Mouse (Mus musculus) left cerebral cortex, postnatal 4 days (tissue): ENCODE measurements at regions not wholly inside any gene's neighbourhood (a gene's known extent, or its start where the extent isn't known, plus 50 kb on each side); places are given as distances from the start of the nearest gene placed in this dataset.
A peak's percentile ranks its signal among the peaks of the same experiment; 100 is the strongest.

ENCODE experiments used
- DNase-seq: peaks from one replicate; pipeline ENCODE4 v3.0.0-alpha.2; 2022
- intact Hi-C: fragments of 180-260 bp; cut with DNase I; formaldehyde crosslinking; loops from one replicate; pipeline ENCODE4 v1.15.1; 2025

- intact Hi-C loops = loop anchor here (5.0 kb wide), 1 partner anchor 39 kb away; no protein-coding TSS in a partner anchor
Observed at GRCm38 (mm10) chr14:67181586-67181985, 1172.6 kb upstream of the Gulo start.

GRCm38 (mm10) chr14:67179549-67179948, 1170.5 kb upstream of the Gulo start:
- intact Hi-C loops = no loop called here
- peak; percentile 17 for DNase-seq

More at GRCm38 (mm10) chr14:67181586-67181985, 1172.6 kb upstream of the Gulo start:
- DNase-seq = no peak

GRCm38 (mm10) chr14:67178329-67179039, 1169.5 kb upstream of the Gulo start:
- intact Hi-C loops = no loop called here
- DNase-seq = no peak

GRCm38 (mm10) chr14:67176672-67177071, 1167.7 kb upstream of the Gulo start:
- DNase-seq = no peak
- intact Hi-C loops = no loop called here

- intact Hi-C loops = no loop called here
- DNase-seq = no peak
Observed at GRCm38 (mm10) chr14:67176100-67176499, 1167.1 kb upstream of the Gulo start.

GRCm38 (mm10) chr14:67174929-67175328, 1165.9 kb upstream of the Gulo start:
- intact Hi-C loops = no loop called here
- no peak for DNase-seq

- intact Hi-C loops = no loop called here
- no peak for DNase-seq
Observed at GRCm38 (mm10) chr14:67170801-67171200, 1161.8 kb upstream of the Gulo start.

GRCm38 (mm10) chr14:67170248-67170647, 1161.2 kb upstream of the Gulo start:
- intact Hi-C loops = no loop called here

GRCm38 (mm10) chr14:67169201-67169600, 1160.2 kb upstream of the Gulo start:
- intact Hi-C loops = no loop called here
- DNase-seq = no peak

More at GRCm38 (mm10) chr14:67170248-67170647, 1161.2 kb upstream of the Gulo start:
- DNase-seq = no peak

GRCm38 (mm10) chr14:67159996-67160395, 1151.0 kb upstream of the Gulo start:
- no peak for DNase-seq
- intact Hi-C loops = no loop called here

- no peak for DNase-seq
- intact Hi-C loops = no loop called here
Observed at GRCm38 (mm10) chr14:67158867-67159266, 1149.9 kb upstream of the Gulo start.

GRCm38 (mm10) chr14:67156366-67156765, 1147.4 kb upstream of the Gulo start:
- peak; percentile 37 for DNase-seq
- intact Hi-C loops = no loop called here

- DNase-seq = no peak
- intact Hi-C loops = no loop called here
Observed at GRCm38 (mm10) chr14:67153621-67154020, 1144.6 kb upstream of the Gulo start.

GRCm38 (mm10) chr14:67149961-67150471, 1141.0 kb upstream of the Gulo start:
- no peak for DNase-seq

GRCm38 (mm10) chr14:67149091-67149490, 1140.1 kb upstream of the Gulo start:
- DNase-seq = no peak
- intact Hi-C loops = no loop called here

More at GRCm38 (mm10) chr14:67149961-67150471, 1141.0 kb upstream of the Gulo start:
- intact Hi-C loops = no loop called here

- DNase-seq = no peak
- intact Hi-C loops = no loop called here
Observed at GRCm38 (mm10) chr14:67146602-67147001, 1137.6 kb upstream of the Gulo start.

GRCm38 (mm10) chr14:67145046-67145445, 1136.0 kb upstream of the Gulo start:
- no peak for DNase-seq
- intact Hi-C loops = no loop called here

- DNase-seq = no peak
- intact Hi-C loops = loop anchor here (5.0 kb wide), 1 partner anchor 38 kb away; no protein-coding TSS in a partner anchor
Observed at GRCm38 (mm10) chr14:67144461-67144985, 1135.5 kb upstream of the Gulo start.

- intact Hi-C loops = loop anchor here (5.0 kb wide), 1 partner anchor 38 kb away; no protein-coding TSS in a partner anchor
Observed at GRCm38 (mm10) chr14:67143826-67144225, 1134.8 kb upstream of the Gulo start.

GRCm38 (mm10) chr14:67142556-67143250, 1133.7 kb upstream of the Gulo start:
- intact Hi-C loops = loop anchor here (5.0 kb wide), 1 partner anchor 40 kb away; no protein-coding TSS in a partner anchor
- no peak for DNase-seq

More at GRCm38 (mm10) chr14:67143826-67144225, 1134.8 kb upstream of the Gulo start:
- DNase-seq = no peak
